Mouse (Mus musculus): ENCODE data around the gene Olfr1178.

The Olfr1178 gene

DNA sequence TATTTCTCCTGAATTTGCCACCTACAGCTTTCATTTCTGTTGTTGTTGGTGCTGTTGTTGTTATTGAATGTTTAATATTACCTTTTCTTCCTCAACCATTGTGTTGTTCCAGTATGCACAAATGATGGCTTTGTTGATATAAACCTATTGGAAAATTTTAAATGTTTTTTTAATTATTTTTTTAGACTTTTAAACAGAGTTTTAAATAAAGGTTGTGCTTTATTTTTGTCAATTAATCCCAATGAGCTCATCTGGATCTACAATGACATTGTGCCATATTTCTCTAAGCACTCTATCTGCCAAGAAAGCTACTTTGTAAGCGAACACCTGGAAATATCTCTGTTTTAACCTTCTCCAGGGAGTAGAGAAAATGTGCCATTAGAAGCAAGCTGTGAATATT, at the start of gene Olfr1178:
Gene Olfr1178, plus strand, starts transcription at position 301 of the 400 bp plus-strand sequence.
- DNase-seq (ENCODE audit: low spot score in 2 of 2) = no peak

DNA sequence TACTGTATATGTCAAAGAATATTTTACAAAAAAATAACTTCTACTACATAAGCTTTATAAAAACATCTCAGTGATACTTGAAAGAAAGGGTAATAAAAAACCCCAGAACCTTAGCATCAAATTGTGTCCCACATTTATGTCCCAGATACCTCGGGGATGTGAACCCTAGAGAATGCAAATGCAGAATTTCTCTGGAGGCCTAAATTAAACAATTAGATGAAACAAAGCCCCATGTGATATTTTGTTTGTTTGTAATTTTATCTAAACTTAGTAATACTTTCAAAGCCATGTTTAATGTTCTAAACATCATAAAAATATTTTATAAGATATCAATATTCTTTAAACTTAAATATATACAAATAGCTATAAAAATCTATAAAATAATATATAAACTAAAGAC, 40.5 kb upstream of the Olfr1178 start, which contains the start of gene Olfr1177-ps:
Gene Olfr1177-ps, minus strand, starts transcription at position 101 of the 400 bp plus-strand sequence.
- no peak for DNase-seq (ENCODE audit: low spot score in 2 of 2)

DNA sequence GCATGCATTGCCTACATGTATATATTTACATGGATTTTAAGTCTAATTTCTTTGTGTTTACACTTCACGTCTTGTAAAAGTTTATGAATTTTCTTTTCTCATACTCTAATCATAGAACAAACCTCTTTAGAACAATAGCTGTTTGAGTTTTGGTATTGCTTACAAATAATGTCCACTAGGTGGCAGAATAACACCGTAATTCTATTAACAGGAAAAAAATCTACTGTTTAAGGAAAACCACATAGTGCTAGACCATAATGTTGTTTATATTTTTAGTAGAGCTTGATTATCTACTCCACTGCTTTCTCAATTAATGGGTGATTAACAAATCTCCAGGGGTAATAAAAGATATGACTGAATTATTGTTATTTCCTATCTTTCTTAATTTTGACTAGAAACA, 30.6 kb upstream of the Olfr1178 start:
- DNase-seq (ENCODE audit: low spot score in 2 of 2) = no peak

DNA sequence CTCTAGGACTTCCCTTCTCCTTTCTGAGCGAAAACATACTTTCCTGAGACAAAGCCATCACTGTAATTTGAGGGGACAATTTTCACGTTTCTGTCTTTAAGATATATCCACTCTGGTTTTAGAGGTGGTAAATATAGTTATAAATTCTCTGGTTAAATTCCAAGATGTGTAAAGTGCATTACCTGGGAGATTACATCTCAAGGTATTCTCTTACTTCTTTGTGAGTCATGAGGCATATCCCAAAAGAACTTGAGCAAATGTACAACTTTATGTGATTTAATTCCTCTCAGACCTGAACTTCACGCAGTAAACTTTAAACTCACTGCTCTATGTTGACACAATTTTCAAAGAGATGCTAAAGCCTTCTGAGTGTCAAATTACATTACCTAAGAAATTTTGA, 19.5 kb downstream of the Olfr1178 start, which contains the start of gene Olfr1179:
Gene Olfr1179, minus strand, starts transcription at position 101 of the 400 bp plus-strand sequence.
- DNase-seq (ENCODE audit: low spot score in 2 of 2) = no peak

DNA sequence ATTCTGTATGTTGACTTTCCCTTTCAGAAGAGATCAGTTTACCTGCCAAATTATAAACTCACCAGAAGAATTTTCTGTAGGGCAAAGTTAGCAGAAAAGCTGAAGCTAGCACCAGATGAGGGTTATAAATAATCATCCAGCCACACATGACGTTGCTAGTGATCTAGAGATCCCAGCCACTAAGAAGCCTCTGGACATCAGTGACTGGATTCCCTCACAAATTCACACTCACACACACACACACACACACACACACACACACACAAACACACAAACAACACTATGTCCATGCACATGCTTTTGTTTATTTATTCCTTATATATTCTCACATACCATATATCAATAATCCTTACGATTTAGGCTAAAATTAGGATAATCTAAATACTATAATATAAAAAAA, 32.2 kb downstream of the Olfr1178 start, which contains the start of gene Olfr1180:
Gene Olfr1180, minus strand, starts transcription at position 101 of the 400 bp plus-strand sequence.
- no peak for DNase-seq (ENCODE audit: low spot score in 2 of 2)

DNA sequence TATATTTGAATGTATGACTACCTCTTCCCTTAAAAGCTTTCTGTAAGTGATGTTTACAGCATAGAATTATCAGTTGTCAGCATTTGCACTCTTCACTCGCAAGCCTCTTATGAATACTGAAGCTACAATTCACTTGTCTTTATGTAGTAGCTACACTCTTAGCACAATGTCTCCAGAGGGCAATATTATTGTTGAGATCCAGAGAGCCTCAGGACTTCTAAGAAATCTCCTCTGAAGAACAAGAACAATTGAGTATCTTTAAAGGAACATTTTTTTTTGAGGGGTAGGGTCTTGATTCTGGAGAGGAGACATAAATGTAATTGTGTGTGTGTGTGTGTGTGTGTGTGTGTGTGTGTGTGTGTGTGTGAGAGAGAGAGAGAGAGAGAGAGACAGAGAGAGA, 39.2 kb downstream of the Olfr1178 start, which contains the start of gene Olfr1181:
Gene Olfr1181, minus strand, starts transcription at position 101 of the 400 bp plus-strand sequence.
- no peak for DNase-seq (ENCODE audit: low spot score in 2 of 2)

DNA sequence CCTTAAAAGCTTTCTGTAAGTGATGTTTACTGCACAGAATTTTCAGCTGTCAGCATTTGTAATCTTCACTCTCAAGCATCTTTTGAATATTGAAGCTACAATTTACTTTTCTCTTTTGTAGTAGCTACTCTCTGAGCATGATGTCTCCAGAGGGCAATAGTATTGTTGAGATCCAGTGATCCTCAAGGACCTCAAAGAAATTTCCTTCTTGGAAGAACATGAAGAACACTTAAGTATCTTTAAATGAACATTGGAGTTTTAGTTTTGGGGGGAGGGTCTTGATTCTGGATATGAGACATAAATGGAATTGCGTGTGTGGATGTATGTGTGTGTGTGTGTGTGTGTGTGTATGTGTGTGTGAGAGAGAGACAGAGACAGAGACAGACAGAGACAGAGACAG, 62.2 kb downstream of the Olfr1178 start, which contains the start of gene Gm13757:
Gene Gm13757, minus strand, starts transcription at position 101 of the 400 bp plus-strand sequence.
- no peak for DNase-seq (ENCODE audit: low spot score in 2 of 2)
